Mouse (Mus musculus) midbrain, embryonic 11.5 days (tissue): ENCODE results near the gene Egln1. TPM values are rescaled to one million over a fixed set of nuclear protein-coding genes. Genes with fewer than 3 reads are reported as not detected.

ENCODE experiments used
- ATAC-seq: fragments of 200-750 bp; cut with Nextera tagmentation; 2 replicates; pipeline ENCODE4 v1.8.0; 2017; ENCODE audit warnings: moderate TSS enrichment, moderate library complexity; ENCODE audit not compliant: low FRiP score
- DNase-seq: peaks from one replicate; pipeline ENCODE4 v3.0.0; 2015; ENCODE audit warnings: low spot score; ENCODE audit errors: missing footprints
- H3K27ac ChIP-seq: fragments of 300-500 bp; sonication (generic); 2 replicates; pipeline ENCODE4 v1.5.1; 2014; ENCODE audit warnings: low read depth, low read length
- H3K27me3 ChIP-seq: fragments of 300-500 bp; sonication (generic); 2 replicates; pipeline ENCODE4 v1.6.1; 2014; ENCODE audit warnings: mild to moderate bottlenecking, low read length, moderate library complexity, mixed read lengths; ENCODE audit not compliant: control insufficient read depth, insufficient read depth
- H3K36me3 ChIP-seq: fragments of 300-500 bp; sonication (generic); 2 replicates; pipeline ENCODE4 v1.6.1; 2014; ENCODE audit warnings: mild to moderate bottlenecking, low read length, moderate library complexity, mixed read lengths; ENCODE audit not compliant: control insufficient read depth, insufficient read depth
- H3K4me1 ChIP-seq: fragments of 300-500 bp; sonication (generic); 2 replicates; pipeline ENCODE4 v1.6.1; 2014; ENCODE audit warnings: low read length; ENCODE audit not compliant: control insufficient read depth, insufficient read depth
- H3K4me2 ChIP-seq: fragments of 300-500 bp; sonication (generic); 2 replicates; pipeline ENCODE4 v1.6.1; 2014; ENCODE audit warnings: mild to moderate bottlenecking, moderate library complexity
- H3K4me3 ChIP-seq: fragments of 300-500 bp; sonication (generic); 2 replicates; pipeline ENCODE4 v1.5.1; 2014; ENCODE audit warnings: low read depth, low read length
- H3K9ac ChIP-seq: fragments of 300-500 bp; sonication (generic); 2 replicates; pipeline ENCODE4 v1.6.1; 2014; ENCODE audit warnings: low read length
- H3K9me3 ChIP-seq: fragments of 300-500 bp; sonication (generic); 2 replicates; pipeline ENCODE4 v1.6.1; 2016; ENCODE audit warnings: low read length; ENCODE audit not compliant: control insufficient read depth
- WGBS: fragments of 180-500 bp; shearing (Covaris S2); extraction: QIAGEN DNeasy Blood & Tissue Kit; methylation state at CpG from one replicate; pipeline ENCODE4 v1.1.7; 2014; 5-methylcytosine and 5-hydroxymethylcytosine counted together
- polyA plus RNA-seq: library from polyadenylated mRNA; unstranded; fragments of >200 nt; fragmentation: Nextera tagmentation; extraction: Ambion mirVana; gene quantifications from 2 replicates; pipeline ENCODE4 v1.2.1, GENCODE M21; 2014

The Egln1 gene
- polyA plus RNA-seq, 1 experiment from 2014 or later = 18.5 TPM

- WGBS = 93% methylated on average over 7 of the region's 7 CpGs
- ATAC-seq = no peak
- H3K36me3 ChIP-seq = peaks cover 20% of the 10 kb centered on the region
Observed at GRCm38 (mm10) chr8:124872081-124872480, 77.0 kb downstream of the Egln1 start.

GRCm38 (mm10) chr8:124871474-124871873 is 77.7 kb downstream of the Egln1 start:
- no peak overlapping the region for H3K27ac ChIP-seq
- no peak overlapping the region for H3K4me3 ChIP-seq
- no peak overlapping the region for H3K9ac ChIP-seq
- 91% methylated on average over 7 of the region's 7 CpGs for WGBS
- no peaks in the 10 kb centered on the region for H3K9me3 ChIP-seq
- DNase-seq = no peak
- no peak for ATAC-seq
- H3K27me3 ChIP-seq = no peaks in the 10 kb centered on the region
- no peak overlapping the region for H3K4me2 ChIP-seq
- no peaks in the 10 kb centered on the region for H3K4me1 ChIP-seq
- H3K36me3 ChIP-seq = peaks cover 20% of the 10 kb centered on the region

More at GRCm38 (mm10) chr8:124872081-124872480, 77.0 kb downstream of the Egln1 start:
- Histone ChIP-seq H3K4me1 (no peaks in the 10 kb centered on the region), H3K4me3 (no peak overlapping the region), H3K9ac (no peak overlapping the region), H3K27ac (no peak overlapping the region), H3K4me2 (no peak overlapping the region), H3K9me3 (no peaks in the 10 kb centered on the region), H3K27me3 (no peaks in the 10 kb centered on the region)
- DNase-seq = no peak

- 88% methylated on average over 6 of the region's 6 CpGs for WGBS
- no peak overlapping the region for H3K27ac ChIP-seq
- H3K36me3 ChIP-seq = peaks cover 18% of the 10 kb centered on the region
- H3K27me3 ChIP-seq = no peaks in the 10 kb centered on the region
- ATAC-seq = no peak
- no peak overlapping the region for H3K4me3 ChIP-seq
- H3K4me2 ChIP-seq = no peak overlapping the region
- H3K4me1 ChIP-seq = no peaks in the 10 kb centered on the region
- H3K9ac ChIP-seq = no peak overlapping the region
- DNase-seq = no peak
- no peaks in the 10 kb centered on the region for H3K9me3 ChIP-seq
Observed at GRCm38 (mm10) chr8:124869708-124870107, 79.4 kb downstream of the Egln1 start.

GRCm38 (mm10) chr8:124867126-124867525 is 82.0 kb downstream of the Egln1 start:
- H3K4me2 ChIP-seq = no peak overlapping the region
- H3K27ac ChIP-seq = no peak overlapping the region
- H3K4me1 ChIP-seq = peaks cover 6% of the 10 kb centered on the region
- no peak overlapping the region for H3K4me3 ChIP-seq
- H3K9me3 ChIP-seq = no peaks in the 10 kb centered on the region
- no peaks in the 10 kb centered on the region for H3K27me3 ChIP-seq
- no peak overlapping the region for H3K9ac ChIP-seq
- ATAC-seq (no peak), DNase-seq (no peak)
- 80% methylated on average over 2 of the region's 2 CpGs for WGBS
- peaks cover 7% of the 10 kb centered on the region for H3K36me3 ChIP-seq

- no peak for ATAC-seq
- no peak overlapping the region for H3K9ac ChIP-seq
- no peak overlapping the region for H3K4me3 ChIP-seq
- no peaks in the 10 kb centered on the region for H3K27me3 ChIP-seq
- H3K4me1 ChIP-seq = peaks cover 6% of the 10 kb centered on the region
- no peak overlapping the region for H3K4me2 ChIP-seq
- DNase-seq = no peak
- H3K9me3 ChIP-seq = no peaks in the 10 kb centered on the region
- H3K36me3 ChIP-seq = peaks cover 3% of the 10 kb centered on the region
- H3K27ac ChIP-seq = no peak overlapping the region
- 88% methylated on average over 3 of the region's 3 CpGs for WGBS
Observed at GRCm38 (mm10) chr8:124866669-124867068, 82.5 kb downstream of the Egln1 start.

GRCm38 (mm10) chr8:124863729-124864128 is 85.4 kb downstream of the Egln1 start:
- 26% methylated on average over 8 of the region's 8 CpGs for WGBS
- H3K27me3 ChIP-seq = no peaks in the 10 kb centered on the region
- H3K27ac ChIP-seq = no peak overlapping the region
- H3K4me1 ChIP-seq = peaks cover 6% of the 10 kb centered on the region
- DNase-seq = peak; percentile 85
- ATAC-seq = no peak
- peak overlapping the region; percentile 80 for H3K4me2 ChIP-seq
- H3K9ac ChIP-seq = peak overlapping the region; percentile 97
- no peaks in the 10 kb centered on the region for H3K9me3 ChIP-seq
- peak overlapping the region; percentile 90 for H3K4me3 ChIP-seq
- peaks cover 14% of the 10 kb centered on the region for H3K36me3 ChIP-seq

GRCm38 (mm10) chr8:124863163-124863677 is 85.9 kb downstream of the Egln1 start:
- WGBS = 0% methylated on average over 33 of the region's 33 CpGs
- ATAC-seq = peak; percentile 86

GRCm38 (mm10) chr8:124862321-124863162 is 86.6 kb downstream of the Egln1 start, which contains the start of the genes Gnpat and 2810004N23Rik:
Gene Gnpat (plus strand): TSS chr8:124863033.
Gene 2810004N23Rik (minus strand): TSS chr8:124863120.
- Histone ChIP-seq H3K9ac (peak within 1 kb of the TSS; percentile 97), H3K36me3 (peaks cover 19% of the 10 kb centered on the region), H3K9me3 (no peaks in the 10 kb centered on the region), H3K4me2 (peak within 1 kb of the TSS; percentile 80), H3K27ac (peak within 1 kb of the TSS; percentile 77), H3K27me3 (no peaks in the 10 kb centered on the region), H3K4me3 (peak within 1 kb of the TSS; percentile 90), H3K4me1 (peaks cover 6% of the 10 kb centered on the region)
- DNase-seq (peak; percentile 100), ATAC-seq (peak; percentile 98)
- 2% methylated on average over 55 of the region's 55 CpGs for WGBS

More at GRCm38 (mm10) chr8:124863163-124863677, 85.9 kb downstream of the Egln1 start:
- no peaks in the 10 kb centered on the region for H3K27me3 ChIP-seq
- peak overlapping the region; percentile 90 for H3K4me3 ChIP-seq
- no peak for DNase-seq
- peaks cover 6% of the 10 kb centered on the region for H3K4me1 ChIP-seq
- H3K9me3 ChIP-seq = no peaks in the 10 kb centered on the region
- peaks cover 16% of the 10 kb centered on the region for H3K36me3 ChIP-seq
- H3K4me2 ChIP-seq = peak overlapping the region; percentile 80
- peak overlapping the region; percentile 97 for H3K9ac ChIP-seq
- H3K27ac ChIP-seq = peak overlapping the region; percentile 77

- H3K4me3 ChIP-seq = no peak overlapping the region
- 96% methylated on average over 3 of the region's 3 CpGs for WGBS
- H3K27ac ChIP-seq = no peak overlapping the region
- H3K27me3 ChIP-seq = no peaks in the 10 kb centered on the region
- ATAC-seq (no peak), DNase-seq (no peak)
- peaks cover 31% of the 10 kb centered on the region for H3K36me3 ChIP-seq
- H3K9me3 ChIP-seq = no peaks in the 10 kb centered on the region
- H3K9ac ChIP-seq = no peak overlapping the region
- no peak overlapping the region for H3K4me2 ChIP-seq
- peaks cover 6% of the 10 kb centered on the region for H3K4me1 ChIP-seq
Observed at GRCm38 (mm10) chr8:124860188-124860587, 88.9 kb downstream of the Egln1 start.
